Mouse (Mus musculus) cerebellum, adult 2 months (tissue): ENCODE measurements around the gene Lrmda. TPM values are rescaled to one million over a fixed set of nuclear protein-coding genes. Genes with fewer than 3 reads are reported as not detected.

ENCODE experiments used
- DNase-seq, 2 experiments: peaks; one replicate each; pipeline ENCODE4 v3.0.0; 2021
- H3K27ac ChIP-seq: fragments of 200-500 bp; 2 replicates; pipeline ENCODE4 v1.5.1; 2012; ENCODE audit warnings: low read length, control low read depth, inconsistent platforms; ENCODE audit not compliant: insufficient read depth
- H3K27me3 ChIP-seq: fragments of 200-500 bp; 2 replicates; pipeline ENCODE4 v1.6.1; 2012; ENCODE audit warnings: inconsistent platforms, mild to moderate bottlenecking, low read length, moderate library complexity; ENCODE audit not compliant: control insufficient read depth, insufficient read depth
- H3K4me1 ChIP-seq: fragments of 200-500 bp; 2 replicates; pipeline ENCODE4 v1.6.1; 2011; ENCODE audit warnings: low read length; ENCODE audit not compliant: control insufficient read depth, insufficient read depth
- H3K4me3 ChIP-seq: fragments of 200-500 bp; replicated peaks from 2 replicates; pipeline ENCODE3; 2011; ENCODE audit warnings: mild to moderate bottlenecking, low read depth, low read length, control low read depth; ENCODE audit not compliant: insufficient read depth
- CTCF ChIP-seq: fragments of 200-500 bp; IDR thresholded peaks from 2 replicates; pipeline ENCODE4 v1.5.1; 2011; ENCODE audit warnings: low read depth, mild to moderate bottlenecking, control low read depth, low read length, moderate library complexity, borderline replicate concordance; ENCODE audit not compliant: insufficient read depth
- POLR2A ChIP-seq: fragments of 200-500 bp; IDR thresholded peaks from 2 replicates; pipeline ENCODE4 v1.6.1; 2011; ENCODE audit warnings: low read length, control low read depth, borderline replicate concordance; ENCODE audit not compliant: insufficient read depth
- WGBS: fragments of 180-500 bp; shearing (Covaris S2); methylation state at CpG from one replicate; pipeline ENCODE4 v1.1.7; 2018; 5-methylcytosine and 5-hydroxymethylcytosine counted together
- polyA plus RNA-seq: library from polyadenylated mRNA; depleted of rRNA; stranded (reverse); fragments of >200 nt; gene quantifications from 2 replicates; pipeline ENCODE4 v1.2.3, GENCODE M21; 2012

The Lrmda gene
- polyA plus RNA-seq, 1 experiment = 0.65 TPM

- 83% methylated on average over 2 of the region's 2 CpGs for WGBS
- Histone ChIP-seq H3K27ac (no peak overlapping the region), H3K4me3 (no peak overlapping the region), H3K4me1 (no peaks in the 10 kb centered on the region), H3K27me3 (no peaks in the 10 kb centered on the region)
- TF ChIP-seq CTCF (no peak), POLR2A (no peak)
- no peak for DNase-seq
Measured at GRCm38 (mm10) chr14:22908006-22908405, 888.5 kb downstream of the Lrmda start.

GRCm38 (mm10) chr14:22915463-22915862 lies 896.0 kb downstream of the Lrmda start:
- TF ChIP-seq POLR2A (no peak), CTCF (no peak)
- Histone ChIP-seq H3K27ac (no peak overlapping the region), H3K27me3 (no peaks in the 10 kb centered on the region), H3K4me3 (no peak overlapping the region), H3K4me1 (no peaks in the 10 kb centered on the region)
- no peak for DNase-seq
- WGBS = 93% methylated on average over 3 of the region's 3 CpGs

- no peak overlapping the region for H3K4me3 ChIP-seq
- H3K27me3 ChIP-seq = no peaks in the 10 kb centered on the region
- DNase-seq = no peak
- TF ChIP-seq POLR2A (no peak), CTCF (no peak)
- no peak overlapping the region for H3K27ac ChIP-seq
- 88% methylated on average over 3 of the region's 3 CpGs for WGBS
- no peaks in the 10 kb centered on the region for H3K4me1 ChIP-seq
Measured at GRCm38 (mm10) chr14:22918499-22918898, 899.0 kb downstream of the Lrmda start.

- no peak overlapping the region for H3K4me3 ChIP-seq
- WGBS = 59% methylated on average over 2 of the region's 2 CpGs
- no peaks in the 10 kb centered on the region for H3K4me1 ChIP-seq
- no peak for TF ChIP-seq CTCF
- no peak for TF ChIP-seq POLR2A
- no peaks in the 10 kb centered on the region for H3K27me3 ChIP-seq
- H3K27ac ChIP-seq = no peak overlapping the region
- DNase-seq = no peak
Measured at GRCm38 (mm10) chr14:22918931-22919330, 899.4 kb downstream of the Lrmda start.

- H3K27ac ChIP-seq = no peak overlapping the region
- H3K4me3 ChIP-seq = no peak overlapping the region
- TF ChIP-seq CTCF (no peak), POLR2A (no peak)
- H3K4me1 ChIP-seq = no peaks in the 10 kb centered on the region
- no peak for DNase-seq
- no peaks in the 10 kb centered on the region for H3K27me3 ChIP-seq
Measured at GRCm38 (mm10) chr14:22921152-22921551, 901.6 kb downstream of the Lrmda start.

GRCm38 (mm10) chr14:22921796-22922195 lies 902.3 kb downstream of the Lrmda start:
- TF ChIP-seq CTCF (no peak), POLR2A (no peak)
- no peaks in the 10 kb centered on the region for H3K4me1 ChIP-seq
- no peak for DNase-seq
- WGBS = 91% methylated on average over 2 of the region's 2 CpGs
- H3K27me3 ChIP-seq = no peaks in the 10 kb centered on the region
- H3K4me3 ChIP-seq = no peak overlapping the region
- H3K27ac ChIP-seq = no peak overlapping the region

GRCm38 (mm10) chr14:22922571-22922970 lies 903.1 kb downstream of the Lrmda start:
- no peak for TF ChIP-seq CTCF
- no peak for TF ChIP-seq POLR2A
- Histone ChIP-seq H3K4me1 (no peaks in the 10 kb centered on the region), H3K27ac (no peak overlapping the region), H3K4me3 (no peak overlapping the region), H3K27me3 (no peaks in the 10 kb centered on the region)
- DNase-seq = no peak
- 89% methylated on average over 4 of the region's 4 CpGs for WGBS

GRCm38 (mm10) chr14:22923251-22923650 lies 903.7 kb downstream of the Lrmda start:
- DNase-seq = no peak
- no peak overlapping the region for H3K4me3 ChIP-seq
- H3K27ac ChIP-seq = no peak overlapping the region
- H3K4me1 ChIP-seq = no peaks in the 10 kb centered on the region
- 47% methylated on average over 2 of the region's 2 CpGs for WGBS
- TF ChIP-seq CTCF (no peak), POLR2A (no peak)
- H3K27me3 ChIP-seq = no peaks in the 10 kb centered on the region
